Mouse (Mus musculus) spleen, adult 2 months (tissue): ENCODE measurements around the gene Fxn. TPM values are rescaled to one million over a fixed set of nuclear protein-coding genes. Genes with fewer than 3 reads are reported as not detected.
"Not testable (repeated sequence)": the region's sequence is repeated elsewhere in the genome, so short reads cannot be mapped to it uniquely, and the experiment has no call there.

Experiments used
- DNase-seq, 2 experiments: peaks; one replicate each; pipeline versions ENCODE4 v3.0.0 to v3.0.0-alpha.2; 2012 to 2021; ENCODE audit warnings: low spot score in 2 of 2, low read depth in 1 of 2
- H3K27ac ChIP-seq: fragments of 200-500 bp; 2 replicates; pipeline ENCODE4 v1.5.1; 2012; ENCODE audit warnings: low read length, inconsistent platforms; ENCODE audit not compliant: insufficient read depth
- H3K27me3 ChIP-seq: fragments of 200-500 bp; 2 replicates; pipeline ENCODE4 v1.6.1; 2012; ENCODE audit warnings: mild to moderate bottlenecking, moderate library complexity, low read length, inconsistent platforms; ENCODE audit not compliant: control insufficient read depth, insufficient read depth
- H3K36me3 ChIP-seq: fragments of 200-500 bp; 2 replicates; pipeline ENCODE4 v1.6.1; 2012; ENCODE audit warnings: mild to moderate bottlenecking, low read length, inconsistent platforms; ENCODE audit not compliant: control insufficient read depth, insufficient read depth
- H3K4me1 ChIP-seq: fragments of 200-500 bp; 2 replicates; pipeline ENCODE4 v1.6.1; 2011; ENCODE audit warnings: inconsistent platforms; ENCODE audit not compliant: control insufficient read depth, insufficient read depth, insufficient read length
- H3K4me3 ChIP-seq: fragments of 200-500 bp; 2 replicates; pipeline ENCODE4 v1.5.1; 2011; ENCODE audit warnings: mild to moderate bottlenecking, inconsistent platforms; ENCODE audit not compliant: insufficient read depth, insufficient read length; ENCODE audit errors: extremely low read depth
- CTCF ChIP-seq: fragments of 200-500 bp; IDR thresholded peaks from 2 replicates; pipeline ENCODE4 v1.5.1; 2011; ENCODE audit warnings: mild to moderate bottlenecking, inconsistent platforms; ENCODE audit not compliant: insufficient read depth, insufficient read length, insufficient replicate concordance; ENCODE audit errors: extremely low read depth
- POLR2A ChIP-seq: fragments of 200-500 bp; IDR thresholded peaks from 2 replicates; pipeline ENCODE4 v1.6.1; 2011; ENCODE audit warnings: low read depth, low read length, inconsistent platforms
- WGBS: fragments of 180-500 bp; shearing (Covaris S2); methylation state at CpG from one replicate; pipeline ENCODE4 v1.1.7; 2018; 5-methylcytosine and 5-hydroxymethylcytosine counted together
- polyA plus RNA-seq: library from polyadenylated mRNA; depleted of rRNA; stranded (reverse); fragments of >200 nt; gene quantifications from 2 replicates; pipeline ENCODE4 v1.2.3, GENCODE M21; 2012

Gene Fxn
- polyA plus RNA-seq, 1 experiment: 6.2 TPM

DNA sequence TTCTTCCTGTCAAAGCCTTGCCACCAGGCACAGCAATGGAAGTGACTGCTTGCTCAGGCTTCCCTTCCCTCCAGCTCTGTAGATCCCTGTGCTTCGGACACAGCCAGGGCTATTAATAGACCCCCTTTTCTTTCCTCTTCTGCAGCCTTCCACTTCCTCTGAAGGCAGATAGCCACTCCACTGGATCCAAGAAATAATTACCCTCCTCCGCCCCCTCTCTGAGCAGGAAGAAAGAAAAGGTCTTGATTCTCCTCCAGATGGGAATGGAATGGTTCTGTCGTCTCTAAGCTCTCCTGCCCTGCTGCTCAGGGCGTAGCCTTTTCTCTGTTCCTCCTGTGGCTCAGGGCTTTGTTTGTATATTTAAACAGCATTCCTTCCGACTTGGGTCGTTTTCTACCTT is 28.5 kb downstream of the Fxn start:
- 39% methylated on average over 6 of the region's 6 CpGs for WGBS
- Histone ChIP-seq H3K36me3 (no peaks in the 10 kb centered on the region), H3K27me3 (no peaks in the 10 kb centered on the region), H3K4me3 (no peak overlapping the region), H3K4me1 (no peaks in the 10 kb centered on the region), H3K27ac (no peak overlapping the region)
- TF ChIP-seq POLR2A: no peak
- TF ChIP-seq CTCF: no peak
- no peak for DNase-seq

DNA sequence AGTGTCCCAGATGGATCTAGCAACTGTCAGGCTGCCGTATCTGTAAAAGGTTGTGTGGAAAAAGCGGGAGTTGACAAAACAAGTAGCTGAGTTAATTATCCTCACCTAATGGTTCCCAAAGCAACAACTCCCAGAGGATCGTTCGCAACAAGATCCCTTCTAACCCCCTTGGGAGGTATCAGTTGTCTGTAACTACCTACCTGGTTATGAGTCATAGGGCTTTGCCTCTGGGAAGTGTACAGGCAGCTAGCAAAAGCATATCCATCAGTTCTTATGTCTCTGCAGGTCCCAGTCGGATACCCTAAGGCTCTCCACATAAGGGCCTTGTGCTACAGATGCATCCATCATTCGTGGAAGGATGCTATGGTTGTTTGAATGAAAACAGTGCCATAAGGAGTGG is 37.1 kb downstream of the Fxn start:
- no peak for DNase-seq
- Histone ChIP-seq H3K36me3 (no peaks in the 10 kb centered on the region), H3K4me3 (no peak overlapping the region), H3K27ac (no peak overlapping the region), H3K27me3 (no peaks in the 10 kb centered on the region), H3K4me1 (no peaks in the 10 kb centered on the region)
- TF ChIP-seq POLR2A: no peak
- TF ChIP-seq CTCF: no peak
- whole genome bisulfite sequencing: 92% methylated on average over 6 of the region's 6 CpGs

- Histone ChIP-seq H3K4me1 (no peaks in the 10 kb centered on the region), H3K36me3 (no peaks in the 10 kb centered on the region), H3K27ac (no peak overlapping the region), H3K27me3 (no peaks in the 10 kb centered on the region), H3K4me3 (no peak overlapping the region)
- 39% methylated on average over 14 of the region's 14 CpGs for WGBS
- no peak for DNase-seq
- TF ChIP-seq CTCF: no peak
These were observed 38.4 kb downstream of the Fxn start for GRCm38 (mm10) chr19:24241799-24242546.

GRCm38 (mm10) chr19:24241271-24241670 is 39.1 kb downstream of the Fxn start:
- DNase-seq: no peak
- 87% methylated on average over 8 of the region's 8 CpGs for WGBS
- Histone ChIP-seq H3K4me1 (no peaks in the 10 kb centered on the region), H3K27ac (no peak overlapping the region), H3K36me3 (no peaks in the 10 kb centered on the region), H3K4me3 (no peak overlapping the region), H3K27me3 (no peaks in the 10 kb centered on the region)
- TF ChIP-seq POLR2A (no peak), CTCF (no peak)

GRCm38 (mm10) chr19:24238011-24238410 is 42.4 kb downstream of the Fxn start:
- Histone ChIP-seq H3K27ac (no peak overlapping the region), H3K4me1 (no peaks in the 10 kb centered on the region), H3K36me3 (no peaks in the 10 kb centered on the region), H3K27me3 (no peaks in the 10 kb centered on the region), H3K4me3 (no peak overlapping the region)
- TF ChIP-seq POLR2A (no peak), CTCF (no peak)
- DNase-seq: no peak
- WGBS: 84% methylated on average over 4 of the region's 4 CpGs

DNA sequence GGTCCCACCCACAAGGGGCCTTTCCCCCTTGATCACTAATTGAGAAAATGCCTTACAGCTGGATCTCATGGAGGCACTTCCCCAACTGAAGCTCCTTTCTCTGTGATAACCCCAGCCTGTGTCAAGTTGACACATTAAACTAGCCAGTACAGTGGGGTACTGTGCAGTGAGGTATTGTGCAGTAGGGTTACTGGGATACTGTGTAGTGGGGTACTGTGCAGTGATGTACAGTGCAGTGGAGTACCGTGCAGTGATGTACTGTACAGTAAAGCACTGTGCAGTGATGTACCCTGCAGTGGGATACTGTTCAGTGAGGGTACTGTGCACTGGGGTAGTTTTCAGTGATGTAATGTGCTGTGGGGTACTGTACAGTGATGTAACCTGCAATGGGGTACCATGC is 48.0 kb downstream of the Fxn start:
- 94% methylated on average over 1 of the region's 1 CpGs for WGBS

DNA sequence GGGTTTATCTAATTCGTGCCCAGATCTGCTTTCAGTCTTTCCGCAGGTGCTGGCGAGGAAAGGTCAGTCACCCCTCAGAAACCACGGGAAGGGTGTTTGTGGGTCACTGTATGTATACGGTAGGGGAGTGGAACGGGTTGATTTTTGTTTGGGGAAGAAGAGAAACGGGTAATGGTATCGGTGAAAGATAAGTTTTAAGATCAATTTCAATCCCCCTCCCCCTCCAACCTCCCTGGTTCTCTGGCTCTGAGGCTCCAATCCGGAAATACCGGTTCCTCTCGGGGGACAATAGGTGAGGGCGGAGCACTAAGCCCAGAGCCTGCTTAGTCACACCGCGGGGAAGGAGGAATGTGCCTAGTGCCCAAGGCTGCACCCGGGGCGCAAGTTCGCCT is 55.1 kb downstream of the Fxn start:
- no peak for TF ChIP-seq CTCF
- TF ChIP-seq POLR2A: no peak
- Histone ChIP-seq H3K27me3 (no peaks in the 10 kb centered on the region), H3K4me3 (peak overlapping the region; percentile 41; the same call in 1 of the 2 replicates), H3K27ac (no peak overlapping the region), H3K36me3 (no peaks in the 10 kb centered on the region), H3K4me1 (no peaks in the 10 kb centered on the region; the same call in 1 of the 2 replicates)
- 2% methylated on average over 17 of the region's 17 CpGs for WGBS
- DNase-seq: no peak

More for the DNA sequence above, 48.0 kb downstream of the Fxn start:
- H3K27ac ChIP-seq, H3K27me3 ChIP-seq, DNase-seq, H3K4me3 ChIP-seq, H3K36me3 ChIP-seq, H3K4me1 ChIP-seq: not testable (repeated sequence)
